Mouse (Mus musculus) neural tube, embryonic 12.5 days (tissue): ENCODE data around the gene Ncoa3. TPM values are rescaled to one million over a fixed set of nuclear protein-coding genes. Genes with fewer than 3 reads are reported as not detected.

Source experiments
- ATAC-seq: fragments of 200-750 bp; cut with Nextera tagmentation; 2 replicates; pipeline ENCODE4 v1.8.0; 2017; ENCODE audit warnings: low read depth, mild to moderate bottlenecking, moderate TSS enrichment, moderate library complexity; ENCODE audit not compliant: low FRiP score
- H3K27ac ChIP-seq: fragments of 300-500 bp; sonication (generic); 2 replicates; pipeline ENCODE4 v1.5.1; 2016
- H3K27me3 ChIP-seq: fragments of 300-500 bp; sonication (generic); replicated peaks from 2 replicates; pipeline ENCODE4 v1.6.1; 2016; ENCODE audit warnings: mild to moderate bottlenecking
- H3K36me3 ChIP-seq: fragments of 300-500 bp; sonication (generic); 2 replicates; pipeline ENCODE4 v1.6.1; 2016; ENCODE audit warnings: mild to moderate bottlenecking
- H3K4me1 ChIP-seq: fragments of 300-500 bp; sonication (generic); 2 replicates; pipeline ENCODE4 v1.6.1; 2016
- H3K4me2 ChIP-seq: fragments of 300-500 bp; sonication (generic); replicated peaks from 2 replicates; pipeline ENCODE4 v1.6.1; 2016; ENCODE audit warnings: mild to moderate bottlenecking
- H3K4me3 ChIP-seq: fragments of 300-500 bp; sonication (generic); 2 replicates; pipeline ENCODE4 v1.5.1; 2016
- H3K9ac ChIP-seq: fragments of 300-500 bp; sonication (generic); 2 replicates; pipeline ENCODE4 v1.6.1; 2016; ENCODE audit warnings: mild to moderate bottlenecking
- H3K9me3 ChIP-seq: fragments of 300-500 bp; sonication (generic); 2 replicates; pipeline ENCODE4 v1.6.1; 2016; ENCODE audit warnings: mild to moderate bottlenecking
- WGBS: fragments of 180-500 bp; shearing (Covaris S2); methylation state at CpG from one replicate; pipeline ENCODE4 v1.1.7; 2016; 5-methylcytosine and 5-hydroxymethylcytosine counted together
- polyA plus RNA-seq: library from polyadenylated mRNA; unstranded; fragments of >200 nt; fragmentation: Nextera tagmentation; extraction: Ambion mirVana; gene quantifications from 2 replicates; pipeline ENCODE4 v1.2.1, GENCODE M21; 2016

Ncoa3 gene
- polyA plus RNA-seq, 1 experiment from 2014 or later: 14.4 TPM

GRCm38 (mm10) chr2:166048852-166049251 is 56.4 kb downstream of the Ncoa3 start:
- Histone ChIP-seq H3K27me3 (no peaks in the 10 kb centered on the region), H3K4me3 (no peak overlapping the region), H3K4me2 (no peak overlapping the region), H3K9ac (no peak overlapping the region), H3K4me1 (no peaks in the 10 kb centered on the region), H3K9me3 (no peaks in the 10 kb centered on the region), H3K36me3 (peaks cover 48% of the 10 kb centered on the region), H3K27ac (no peak overlapping the region)
- no peak for ATAC-seq
- WGBS: 90% methylated on average over 7 of the region's 7 CpGs

- Histone ChIP-seq H3K4me3 (no peak overlapping the region), H3K27me3 (no peaks in the 10 kb centered on the region), H3K4me1 (no peaks in the 10 kb centered on the region), H3K27ac (no peak overlapping the region), H3K4me2 (no peak overlapping the region), H3K9me3 (no peaks in the 10 kb centered on the region), H3K36me3 (peaks cover 72% of the 10 kb centered on the region), H3K9ac (no peak overlapping the region)
- 93% methylated on average over 17 of the region's 17 CpGs for WGBS
- no peak for ATAC-seq
These were observed 59.0 kb downstream of the Ncoa3 start for GRCm38 (mm10) chr2:166051421-166051820.

- peaks cover 74% of the 10 kb centered on the region for H3K36me3 ChIP-seq
- no peaks in the 10 kb centered on the region for H3K4me1 ChIP-seq
- H3K27ac ChIP-seq: no peak overlapping the region
- ATAC-seq: no peak
- H3K9me3 ChIP-seq: no peaks in the 10 kb centered on the region
- H3K4me3 ChIP-seq: no peak overlapping the region
- no peak overlapping the region for H3K9ac ChIP-seq
- H3K4me2 ChIP-seq: no peak overlapping the region
- WGBS: 93% methylated on average over 7 of the region's 7 CpGs
- H3K27me3 ChIP-seq: no peaks in the 10 kb centered on the region
These were observed 59.5 kb downstream of the Ncoa3 start for GRCm38 (mm10) chr2:166051966-166052365.

DNA sequence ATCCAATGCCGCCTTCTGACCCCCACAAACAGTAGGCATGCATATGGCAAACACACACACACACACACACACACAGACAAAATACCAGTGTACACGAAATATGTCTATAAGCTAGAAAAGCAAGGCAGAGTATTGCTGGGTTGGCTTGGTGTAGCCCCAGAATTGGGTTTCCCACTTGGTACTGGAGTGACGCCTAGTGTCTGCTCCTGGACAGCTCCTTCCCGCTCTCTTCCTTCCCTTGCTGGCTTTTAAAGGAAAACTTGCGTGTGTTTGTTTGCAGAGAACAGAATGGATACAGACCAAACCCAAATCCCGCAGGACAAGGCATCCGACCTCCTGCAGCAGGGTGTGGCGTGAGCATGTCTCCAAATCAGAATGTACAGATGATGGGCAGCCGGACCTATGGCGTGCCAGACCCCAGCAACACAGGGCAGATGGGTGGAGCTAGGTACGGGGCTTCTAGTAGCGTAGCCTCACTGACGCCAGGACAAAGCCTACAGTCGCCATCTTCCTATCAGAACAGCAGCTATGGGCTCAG is 61.6 kb downstream of the Ncoa3 start:
- Histone ChIP-seq H3K9ac (no peak overlapping the region), H3K9me3 (no peaks in the 10 kb centered on the region), H3K27ac (no peak overlapping the region), H3K4me3 (no peak overlapping the region), H3K4me1 (no peaks in the 10 kb centered on the region), H3K36me3 (peaks cover 66% of the 10 kb centered on the region), H3K27me3 (no peaks in the 10 kb centered on the region), H3K4me2 (no peak overlapping the region)
- ATAC-seq: no peak
- WGBS: 94% methylated on average over 14 of the region's 14 CpGs

GRCm38 (mm10) chr2:166059684-166060423 is 67.4 kb downstream of the Ncoa3 start:
- peaks cover 64% of the 10 kb centered on the region for H3K36me3 ChIP-seq

GRCm38 (mm10) chr2:166062008-166062407 is 69.6 kb downstream of the Ncoa3 start:
- Histone ChIP-seq H3K4me1 (no peaks in the 10 kb centered on the region), H3K4me2 (no peak overlapping the region), H3K9ac (no peak overlapping the region), H3K9me3 (no peaks in the 10 kb centered on the region), H3K27ac (no peak overlapping the region), H3K36me3 (peaks cover 63% of the 10 kb centered on the region), H3K4me3 (no peak overlapping the region), H3K27me3 (no peaks in the 10 kb centered on the region)
- ATAC-seq: no peak
- WGBS: 88% methylated on average over 1 of the region's 1 CpGs

More at GRCm38 (mm10) chr2:166059684-166060423, 67.4 kb downstream of the Ncoa3 start:
- Histone ChIP-seq H3K27ac (no peak overlapping the region), H3K4me2 (no peak overlapping the region), H3K4me3 (no peak overlapping the region), H3K9me3 (no peaks in the 10 kb centered on the region), H3K9ac (no peak overlapping the region), H3K27me3 (no peaks in the 10 kb centered on the region), H3K4me1 (no peaks in the 10 kb centered on the region)
- WGBS: 80% methylated on average over 7 of the region's 7 CpGs
- ATAC-seq: no peak

GRCm38 (mm10) chr2:166062431-166062830 is 70.0 kb downstream of the Ncoa3 start:
- Histone ChIP-seq H3K9ac (no peak overlapping the region), H3K9me3 (no peaks in the 10 kb centered on the region), H3K4me1 (no peaks in the 10 kb centered on the region), H3K4me3 (no peak overlapping the region), H3K27me3 (no peaks in the 10 kb centered on the region), H3K27ac (no peak overlapping the region), H3K36me3 (peaks cover 64% of the 10 kb centered on the region), H3K4me2 (no peak overlapping the region)
- no peak for ATAC-seq
- WGBS: 92% methylated on average over 8 of the region's 8 CpGs

- WGBS: 66% methylated on average over 4 of the region's 4 CpGs
- Histone ChIP-seq H3K9me3 (no peaks in the 10 kb centered on the region), H3K9ac (no peak overlapping the region), H3K27ac (no peak overlapping the region), H3K4me2 (no peak overlapping the region), H3K27me3 (no peaks in the 10 kb centered on the region), H3K4me3 (no peak overlapping the region), H3K36me3 (peaks cover 77% of the 10 kb centered on the region), H3K4me1 (no peaks in the 10 kb centered on the region)
- ATAC-seq: no peak
These were observed 74.0 kb downstream of the Ncoa3 start for GRCm38 (mm10) chr2:166066434-166066833.

- Histone ChIP-seq H3K9ac (no peak overlapping the region), H3K36me3 (peaks cover 76% of the 10 kb centered on the region), H3K27me3 (no peaks in the 10 kb centered on the region), H3K4me3 (no peak overlapping the region), H3K9me3 (no peaks in the 10 kb centered on the region), H3K4me1 (no peaks in the 10 kb centered on the region), H3K27ac (no peak overlapping the region), H3K4me2 (no peak overlapping the region)
- no peak for ATAC-seq
- 86% methylated on average over 9 of the region's 9 CpGs for WGBS
These were observed 75.8 kb downstream of the Ncoa3 start for GRCm38 (mm10) chr2:166068261-166068660.

DNA sequence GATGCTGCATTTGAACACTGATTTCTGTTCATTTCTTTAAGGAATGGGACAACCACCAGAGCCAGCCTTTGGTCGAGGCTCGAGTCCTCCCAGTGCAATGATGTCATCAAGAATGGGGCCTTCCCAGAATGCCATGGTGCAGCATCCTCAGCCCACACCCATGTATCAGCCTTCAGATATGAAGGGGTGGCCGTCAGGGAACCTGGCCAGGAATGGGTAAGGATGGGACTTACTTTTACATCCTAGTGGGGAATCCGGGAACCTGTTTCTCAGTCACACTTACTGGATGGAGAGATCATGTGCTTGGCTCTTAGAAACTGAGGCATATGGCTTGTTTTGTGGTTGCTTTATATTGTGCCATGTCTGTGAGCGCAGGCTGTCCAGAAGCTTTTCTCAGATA is 76.7 kb downstream of the Ncoa3 start:
- Histone ChIP-seq H3K4me2 (no peak overlapping the region), H3K9me3 (no peaks in the 10 kb centered on the region), H3K9ac (no peak overlapping the region), H3K36me3 (peaks cover 70% of the 10 kb centered on the region), H3K4me1 (no peaks in the 10 kb centered on the region), H3K27me3 (no peaks in the 10 kb centered on the region), H3K4me3 (no peak overlapping the region), H3K27ac (no peak overlapping the region)
- WGBS: 85% methylated on average over 5 of the region's 5 CpGs
- ATAC-seq: no peak

DNA sequence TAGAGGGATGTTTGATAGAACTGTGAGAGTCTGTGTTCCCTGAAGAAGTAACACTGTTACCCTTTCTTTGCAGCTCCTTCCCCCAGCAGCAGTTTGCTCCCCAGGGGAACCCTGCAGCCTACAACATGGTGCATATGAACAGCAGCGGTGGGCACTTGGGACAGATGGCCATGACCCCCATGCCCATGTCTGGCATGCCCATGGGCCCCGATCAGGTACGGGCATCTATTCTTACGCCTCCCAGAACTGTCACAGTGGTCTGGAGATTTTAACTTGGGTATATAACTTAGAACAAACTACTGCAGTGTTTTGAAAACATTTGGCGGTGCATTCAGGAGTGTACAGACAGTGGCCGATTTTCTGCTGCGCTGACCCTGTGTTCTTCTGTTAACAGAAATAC is 77.3 kb downstream of the Ncoa3 start:
- Histone ChIP-seq H3K4me1 (no peaks in the 10 kb centered on the region), H3K9me3 (no peaks in the 10 kb centered on the region), H3K4me3 (no peak overlapping the region), H3K27ac (no peak overlapping the region), H3K4me2 (no peak overlapping the region), H3K27me3 (no peaks in the 10 kb centered on the region), H3K36me3 (peaks cover 67% of the 10 kb centered on the region), H3K9ac (no peak overlapping the region)
- no peak for ATAC-seq
- 97% methylated on average over 7 of the region's 7 CpGs for WGBS

DNA sequence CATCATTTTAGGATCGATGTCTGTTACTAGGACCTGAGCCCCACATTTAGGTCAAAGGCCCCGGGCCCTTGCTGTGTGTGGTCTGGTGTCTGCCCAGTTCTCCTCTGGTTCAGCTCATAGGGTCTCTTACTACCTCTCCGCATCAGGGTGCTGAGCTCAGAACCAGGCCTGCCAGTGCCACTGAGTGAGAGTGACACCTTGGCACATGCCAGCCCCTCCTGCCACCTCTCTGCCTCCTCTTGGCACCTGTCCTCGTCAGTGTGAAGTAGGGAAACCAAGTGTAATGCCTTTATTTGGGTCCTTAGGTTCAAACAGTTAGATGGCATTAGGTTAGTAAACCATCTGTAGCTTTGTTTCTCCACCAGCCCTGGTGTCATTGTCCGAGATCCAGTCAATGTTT is 79.0 kb downstream of the Ncoa3 start:
- no peak overlapping the region for H3K4me2 ChIP-seq
- H3K27me3 ChIP-seq: no peaks in the 10 kb centered on the region
- no peak for ATAC-seq
- H3K9me3 ChIP-seq: no peaks in the 10 kb centered on the region
- no peak overlapping the region for H3K9ac ChIP-seq
- peaks cover 64% of the 10 kb centered on the region for H3K36me3 ChIP-seq
- H3K4me1 ChIP-seq: no peaks in the 10 kb centered on the region
- WGBS: 91% methylated on average over 5 of the region's 5 CpGs
- no peak overlapping the region for H3K4me3 ChIP-seq
- H3K27ac ChIP-seq: no peak overlapping the region

DNA sequence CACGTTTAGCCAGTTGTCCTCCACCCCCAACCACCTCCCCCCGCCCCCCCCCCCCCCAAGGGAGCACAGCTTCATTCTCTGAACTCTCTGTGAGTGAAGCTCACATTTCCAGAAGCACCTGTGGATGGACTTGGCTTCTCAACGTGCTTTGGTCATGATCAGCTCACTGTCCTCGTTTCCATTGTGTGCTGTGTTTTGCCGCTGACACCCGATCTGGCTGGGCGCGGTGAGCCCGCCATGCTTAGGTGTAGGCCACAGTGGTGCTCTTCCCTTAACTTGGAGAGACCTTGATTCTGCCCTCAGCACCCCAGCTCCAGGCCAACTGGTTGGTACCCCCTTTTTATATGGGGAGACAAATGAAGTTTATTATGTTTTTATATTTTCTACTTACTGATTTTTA is 79.5 kb downstream of the Ncoa3 start:
- Histone ChIP-seq H3K36me3 (peaks cover 60% of the 10 kb centered on the region), H3K9ac (no peak overlapping the region), H3K4me2 (no peak overlapping the region), H3K27me3 (no peaks in the 10 kb centered on the region), H3K4me1 (no peaks in the 10 kb centered on the region), H3K4me3 (no peak overlapping the region), H3K9me3 (no peaks in the 10 kb centered on the region), H3K27ac (no peak overlapping the region)
- WGBS: 83% methylated on average over 8 of the region's 9 CpGs
- no peak for ATAC-seq
